Mouse (Mus musculus) ES-CJ7 (cell line): Measurements from ENCODE around the gene Hcn1.

Source experiments
- DNase-seq: peaks from one replicate; pipeline ENCODE4 v3.0.0; 2011; ENCODE audit warnings: low read depth, low spot score

Hcn1 gene

DNA sequence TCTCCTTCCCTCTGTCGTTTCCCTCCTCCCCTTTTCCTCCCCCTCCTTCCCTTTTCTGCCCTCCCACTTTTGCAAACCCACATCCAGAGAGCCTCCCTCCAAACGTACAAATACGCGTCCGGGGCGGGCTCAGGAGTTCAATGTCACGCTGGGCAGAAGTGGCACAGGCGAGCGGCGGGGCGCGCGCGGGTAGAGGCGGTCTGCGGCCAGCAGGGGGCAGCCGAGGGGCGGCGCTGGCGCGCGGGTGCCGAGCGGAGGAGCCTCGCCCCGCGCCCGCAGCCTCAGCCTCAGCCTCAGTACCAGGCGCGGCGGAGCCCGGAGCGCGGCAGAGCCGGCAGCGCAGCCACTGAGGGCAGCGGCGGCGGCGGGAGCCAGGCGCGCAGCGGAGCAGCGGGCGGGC is at the start of gene Hcn1:
TSS of gene Hcn1 (plus strand) at position 140 of the 400 bp plus-strand sequence.
- peak; percentile 74 for DNase-seq

DNA sequence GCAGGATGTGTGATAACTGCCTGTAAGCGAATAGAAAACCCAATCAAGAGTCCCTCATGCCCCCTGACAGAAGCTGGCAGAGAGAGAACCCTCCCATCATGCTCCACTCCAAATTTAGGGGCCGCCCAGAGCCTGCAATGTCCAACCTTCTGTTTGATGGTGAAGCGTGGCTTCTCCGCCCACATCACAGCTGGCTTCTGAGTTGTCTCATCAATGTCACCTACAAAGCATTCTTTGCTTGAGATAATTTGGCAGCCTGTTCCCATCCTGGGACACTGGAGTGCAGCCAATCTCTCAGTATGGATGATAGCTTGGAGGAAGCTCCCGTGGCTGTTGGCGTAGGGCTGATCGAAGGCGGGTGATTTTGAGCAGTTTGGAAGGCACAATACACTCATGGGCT is 34.9 kb upstream of the Hcn1 start:
- no peak for DNase-seq

DNA sequence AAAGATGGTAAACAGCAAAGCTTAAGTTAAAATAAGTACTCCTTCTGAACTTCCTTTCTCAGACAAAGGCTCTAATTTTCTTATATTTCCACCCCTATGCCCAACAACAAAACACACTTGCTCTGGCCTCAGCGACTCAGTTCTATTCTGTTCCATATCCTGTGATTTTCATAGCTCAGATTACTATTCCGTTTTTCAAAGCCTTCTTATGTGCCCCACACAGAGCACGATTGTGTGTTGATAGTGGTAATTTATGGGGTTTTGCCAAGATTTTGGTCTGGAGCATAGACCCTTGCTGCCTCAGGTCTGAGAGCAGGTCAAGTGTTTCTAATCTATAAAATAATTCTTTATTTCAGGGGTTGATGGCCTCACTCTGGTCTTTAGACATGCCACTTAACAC is 30.4 kb upstream of the Hcn1 start:
- no peak for DNase-seq

DNA sequence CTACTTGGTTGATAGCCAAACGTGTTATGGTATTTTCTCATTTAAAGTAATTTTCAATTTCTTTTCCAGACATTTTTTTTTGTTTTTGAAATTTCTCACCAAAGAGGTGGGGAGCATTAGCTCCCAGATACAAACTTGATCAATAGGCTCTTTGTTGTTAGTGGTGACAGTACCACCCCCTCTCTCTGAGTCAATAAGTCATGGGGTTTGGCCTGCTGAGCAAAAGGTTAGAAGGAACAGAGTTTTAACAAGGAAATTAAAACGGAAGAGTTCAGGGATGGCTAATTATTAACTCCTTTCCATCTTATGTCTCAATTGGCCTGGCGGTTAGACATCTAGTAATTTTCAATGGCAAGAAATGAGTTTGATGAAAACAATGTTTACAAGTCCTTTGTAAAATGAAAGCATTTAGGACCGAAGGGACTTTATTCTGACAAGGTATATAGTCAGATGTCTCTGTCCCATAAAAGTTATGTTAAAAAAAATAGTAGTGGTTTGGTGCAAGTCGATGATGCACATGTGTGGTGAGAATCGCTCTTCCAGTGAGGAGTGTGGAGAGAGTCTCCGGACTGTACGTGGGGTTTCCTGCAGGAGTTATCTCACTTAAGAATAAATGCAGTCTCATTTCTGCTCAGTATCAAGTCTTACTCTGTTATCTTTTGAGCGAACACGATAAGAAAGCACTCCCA is 7.5 kb upstream of the Hcn1 start:
- DNase-seq = no peak

DNA sequence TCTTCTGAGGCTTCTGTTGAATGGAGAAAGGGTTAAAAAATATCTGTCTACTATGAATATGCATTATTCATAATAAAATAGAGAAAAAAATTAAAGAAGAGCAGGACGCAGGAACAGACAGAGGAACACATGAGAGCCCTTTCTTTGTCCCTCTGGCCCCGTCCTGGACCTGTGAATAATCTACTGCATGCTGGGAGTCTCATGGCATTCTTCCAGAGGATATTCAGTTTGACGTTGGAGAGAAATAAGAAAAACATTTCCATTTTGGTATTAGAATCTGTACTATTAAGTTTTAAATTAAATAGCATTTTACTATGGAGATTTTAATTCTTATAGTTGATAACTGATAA is 7.0 kb upstream of the Hcn1 start:
- no peak for DNase-seq

DNA sequence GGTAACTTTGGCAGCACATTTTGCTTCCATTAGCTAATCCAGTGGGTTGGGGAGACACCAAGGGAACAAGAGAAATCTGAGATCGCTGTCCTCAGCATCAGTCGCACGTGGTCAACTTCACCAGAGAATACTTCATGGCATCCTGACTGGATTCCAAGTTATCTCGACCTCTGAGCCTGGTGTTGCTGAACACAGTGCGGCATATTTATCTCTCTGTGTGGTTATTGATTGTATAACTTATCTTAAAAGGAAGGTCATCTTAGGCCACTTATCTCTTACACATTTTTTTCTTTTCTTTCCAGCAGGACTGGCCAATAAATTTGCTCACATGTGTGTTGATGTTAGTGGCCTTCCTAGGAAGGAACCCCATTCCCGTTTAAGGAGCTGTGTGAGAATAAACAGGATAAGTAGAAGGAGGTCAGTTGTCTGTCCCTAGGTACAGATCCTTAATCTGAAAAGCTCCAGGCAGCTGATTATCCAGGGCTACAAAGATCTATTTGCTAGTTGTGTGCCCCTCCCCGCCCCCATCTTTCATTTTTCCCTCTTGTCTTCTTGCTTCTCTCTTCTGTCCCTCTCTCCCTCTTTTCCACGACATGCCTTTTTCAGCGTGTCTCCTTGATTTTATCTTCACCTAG is 672 bp upstream of the Hcn1 start:
- no peak for DNase-seq

DNA sequence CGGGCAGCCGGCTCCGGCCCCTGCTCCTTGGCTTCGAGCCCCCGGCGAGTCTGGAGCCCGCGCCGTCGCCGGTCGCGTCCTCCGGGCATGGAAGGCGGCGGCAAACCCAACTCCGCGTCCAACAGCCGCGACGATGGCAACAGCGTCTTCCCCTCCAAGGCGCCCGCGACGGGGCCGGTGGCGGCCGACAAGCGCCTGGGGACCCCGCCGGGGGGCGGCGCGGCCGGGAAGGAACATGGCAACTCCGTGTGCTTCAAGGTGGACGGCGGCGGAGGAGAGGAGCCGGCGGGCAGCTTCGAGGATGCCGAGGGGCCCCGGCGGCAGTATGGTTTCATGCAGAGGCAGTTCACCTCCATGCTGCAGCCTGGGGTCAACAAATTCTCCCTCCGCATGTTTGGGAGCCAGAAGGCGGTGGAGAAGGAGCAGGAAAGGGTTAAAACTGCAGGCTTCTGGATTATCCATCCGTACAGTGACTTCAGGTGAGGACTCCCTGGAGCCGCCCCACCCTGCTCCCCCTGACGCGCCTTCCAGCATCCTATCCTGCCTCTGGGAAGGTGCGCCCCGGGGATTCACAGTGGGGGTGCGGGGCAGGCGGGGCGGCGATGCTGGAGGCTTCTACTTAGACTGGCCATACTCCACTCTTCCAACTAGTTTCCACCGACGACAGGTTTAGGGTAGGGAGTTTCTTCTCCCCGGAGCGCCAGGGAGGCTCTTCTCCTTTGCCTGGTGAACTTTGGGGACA is 668 bp downstream of the Hcn1 start:
- DNase-seq = peak; percentile 19

DNA sequence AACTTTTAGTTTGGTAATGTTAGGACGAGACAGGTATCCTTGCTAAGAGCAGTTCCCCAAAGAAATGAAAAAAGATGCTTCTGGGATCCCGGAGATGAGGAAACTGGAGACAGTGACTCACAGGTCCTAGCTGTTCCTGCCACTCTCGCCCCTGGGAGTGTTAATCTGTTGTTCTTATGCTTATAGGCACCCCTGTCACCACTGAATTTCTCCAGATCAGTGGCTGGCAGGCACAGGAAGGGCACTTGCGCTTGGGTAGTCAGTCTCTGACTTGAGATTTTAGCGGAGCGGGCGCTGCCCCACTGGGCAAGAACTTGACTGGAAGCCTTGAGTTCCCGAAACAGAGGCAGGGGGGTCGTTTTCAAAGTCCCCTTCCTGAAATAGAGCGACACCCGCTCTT is 1.3 kb downstream of the Hcn1 start:
- DNase-seq = no peak

DNA sequence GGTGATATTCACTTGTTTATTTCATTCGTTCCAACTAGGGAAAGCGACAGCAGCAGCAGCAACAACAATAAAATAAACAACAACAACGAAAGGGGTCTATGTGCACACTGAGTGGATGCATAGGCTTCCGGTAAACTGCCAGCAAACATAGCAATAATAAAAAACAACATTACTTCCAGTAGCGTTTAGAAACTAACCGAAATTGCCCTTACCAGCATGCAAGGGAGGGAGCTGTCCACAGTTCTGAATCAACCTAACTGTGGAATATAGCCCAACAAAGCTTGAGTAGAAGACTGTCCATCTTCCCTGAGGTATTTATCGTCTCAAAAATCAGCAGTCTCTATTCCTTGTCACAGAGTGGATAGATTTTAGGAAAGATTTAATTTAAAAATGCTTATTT is 2.0 kb downstream of the Hcn1 start:
- peak; percentile 52 for DNase-seq

DNA sequence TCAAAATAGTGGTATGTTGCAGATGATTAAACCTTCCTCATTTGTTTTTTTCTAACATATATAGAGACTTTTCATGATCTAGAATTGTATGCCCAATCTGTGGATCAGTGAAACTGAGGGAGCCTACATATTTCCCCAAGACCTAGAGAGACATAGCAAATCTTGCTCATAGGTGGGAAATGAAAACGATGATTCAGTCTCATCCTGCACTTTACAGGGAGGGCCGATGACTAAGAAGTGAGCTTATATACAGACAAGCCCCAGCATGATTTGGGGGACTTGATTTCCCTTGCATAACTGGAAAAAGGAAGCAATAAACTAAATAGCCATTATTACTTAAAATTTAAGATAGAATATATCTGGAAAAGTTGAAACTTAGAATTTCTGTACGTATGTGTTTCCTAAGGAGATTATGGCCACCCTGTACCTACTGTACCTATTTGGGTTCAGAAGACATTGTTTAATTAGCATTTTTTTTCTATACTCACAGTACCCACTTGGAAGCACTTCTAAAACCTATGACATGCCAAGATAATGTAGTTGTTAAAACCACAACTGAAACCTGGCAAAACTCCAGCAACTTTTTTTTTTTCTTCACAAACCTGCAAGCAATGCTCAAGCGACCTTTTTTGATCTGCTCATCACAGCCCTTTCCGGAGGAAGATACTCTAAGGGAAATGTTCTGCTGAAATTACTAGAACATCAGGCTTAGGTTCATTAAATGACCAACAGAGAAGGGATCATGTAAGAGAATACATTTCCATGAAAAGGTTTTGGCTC is 3.0 kb downstream of the Hcn1 start:
- no peak for DNase-seq

DNA sequence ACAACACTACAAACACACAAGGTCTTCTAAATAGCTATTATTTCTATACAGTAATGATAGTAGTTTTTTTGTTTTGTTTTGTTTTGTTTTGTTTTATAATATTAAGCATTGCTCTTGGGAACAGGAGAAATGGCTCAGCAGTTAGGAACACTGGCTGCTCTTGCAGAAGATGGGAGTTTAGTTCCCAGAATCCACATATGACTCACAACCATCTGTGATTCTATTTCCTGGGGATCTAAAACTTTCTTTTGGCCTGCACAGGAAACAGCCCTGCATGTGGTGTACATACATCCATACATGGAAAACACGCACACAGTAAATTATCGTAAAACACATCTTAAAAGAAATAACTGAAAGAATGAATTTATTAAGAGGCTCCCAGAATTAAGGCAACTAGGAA is 9.8 kb downstream of the Hcn1 start:
- no peak for DNase-seq

DNA sequence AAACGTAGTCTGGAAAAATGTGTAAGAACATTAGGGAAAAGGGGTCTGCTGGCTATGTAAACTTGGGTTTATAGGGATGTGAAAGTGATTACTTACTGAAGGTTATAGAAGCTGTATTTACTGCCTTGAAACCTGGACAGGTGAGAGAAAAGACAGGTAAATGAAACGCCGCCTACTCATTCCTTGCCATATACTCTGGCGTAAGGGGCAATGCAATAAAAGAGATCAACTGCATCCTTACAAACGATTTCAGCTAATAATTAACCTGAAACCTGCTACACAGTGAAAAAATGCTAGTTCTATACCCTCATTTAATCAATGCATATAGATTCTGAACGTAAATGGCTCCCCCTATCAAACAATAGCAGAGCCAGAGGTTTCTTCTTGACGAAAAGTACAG is 17.4 kb downstream of the Hcn1 start:
- DNase-seq = no peak

DNA sequence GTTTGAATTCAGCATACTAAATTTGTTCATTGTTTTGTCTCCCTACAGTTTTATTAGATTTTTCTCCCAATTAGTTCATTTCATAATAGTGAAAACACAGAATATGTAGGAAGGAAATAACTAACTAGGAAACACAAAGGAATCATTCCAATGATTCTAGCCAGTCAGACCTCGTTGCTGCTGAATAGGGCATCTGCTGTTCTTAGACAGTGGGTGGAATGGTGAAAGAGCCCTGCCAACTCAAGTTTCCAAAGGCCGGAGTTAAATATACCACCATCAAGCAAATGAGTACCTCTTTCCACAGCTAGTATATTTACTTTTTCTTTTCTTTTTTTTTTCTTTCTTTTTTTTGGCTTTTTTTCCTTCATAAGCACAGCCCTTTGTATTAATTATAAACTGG is 55.4 kb downstream of the Hcn1 start:
- no peak for DNase-seq

DNA sequence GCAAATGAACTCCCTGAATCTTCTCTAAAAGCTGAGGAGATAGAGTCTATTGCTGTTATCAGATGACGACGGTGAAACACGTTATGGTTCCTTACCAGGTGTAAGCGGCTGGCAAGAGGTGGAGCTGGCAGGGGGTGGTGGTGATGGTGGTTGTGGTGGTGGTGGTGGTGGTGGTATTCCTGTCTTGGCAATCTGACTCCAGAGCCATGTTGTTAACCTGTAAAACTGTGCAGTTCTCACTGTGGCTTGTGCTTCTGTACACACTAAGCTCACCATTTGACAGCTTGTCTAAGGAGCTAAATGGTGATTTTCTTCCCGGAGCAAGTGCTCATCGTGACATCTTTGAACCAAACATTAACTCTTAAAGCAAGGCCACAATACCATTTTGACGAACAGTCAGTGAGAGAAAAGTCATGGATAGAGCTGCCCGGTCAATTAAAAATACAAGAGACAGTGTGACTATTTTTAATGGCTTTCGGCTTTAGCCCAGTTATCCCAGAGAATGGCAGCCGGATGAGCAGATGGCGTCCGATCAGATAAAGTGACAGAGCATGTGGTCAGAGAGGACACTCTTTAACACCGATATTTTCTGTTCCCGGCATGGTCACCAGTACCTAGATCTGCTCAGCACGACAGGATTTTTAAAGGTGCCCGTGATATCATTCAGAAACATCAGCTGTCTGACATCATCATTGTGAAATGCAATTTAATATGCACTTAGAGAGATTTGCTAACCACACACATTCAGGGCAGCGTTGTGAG is 56.5 kb downstream of the Hcn1 start:
- no peak for DNase-seq

DNA sequence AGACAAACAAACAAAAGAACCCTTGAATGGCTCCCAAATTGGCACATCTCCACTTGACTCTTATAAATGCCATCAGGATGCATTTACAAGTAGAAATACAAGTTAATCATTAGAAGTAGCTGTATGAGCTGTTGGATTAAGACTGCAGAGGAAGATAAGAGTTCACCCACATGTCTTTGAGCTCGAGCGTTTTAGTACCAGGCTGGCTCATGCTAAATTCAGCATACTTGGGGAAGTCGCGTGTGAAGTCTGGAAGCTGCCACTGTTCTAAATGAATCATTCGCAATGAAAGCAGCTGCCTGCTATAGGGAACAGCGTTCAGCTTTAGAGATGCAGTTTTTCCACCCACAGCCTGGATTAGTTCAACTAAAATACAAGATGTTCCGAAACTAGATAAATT is 57.4 kb downstream of the Hcn1 start:
- DNase-seq = no peak

DNA sequence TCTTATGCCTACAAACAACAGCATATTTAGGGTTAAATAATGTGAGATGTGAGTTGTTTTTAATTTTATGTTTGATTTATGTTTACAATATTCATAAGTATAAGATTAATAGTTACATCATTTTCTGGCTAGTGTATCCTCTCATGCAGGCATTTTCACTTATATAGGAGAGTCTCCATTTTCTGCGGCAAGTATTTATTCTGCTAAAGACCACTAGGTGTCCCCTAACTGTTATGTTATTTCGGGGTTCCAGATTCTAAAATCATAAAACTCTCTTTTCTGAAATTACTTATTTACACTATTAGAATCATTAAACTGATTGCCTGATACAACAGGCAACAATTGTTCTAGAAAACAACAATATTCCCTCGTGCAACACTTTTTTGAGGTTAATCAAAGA is 60.5 kb downstream of the Hcn1 start:
- DNase-seq = no peak

DNA sequence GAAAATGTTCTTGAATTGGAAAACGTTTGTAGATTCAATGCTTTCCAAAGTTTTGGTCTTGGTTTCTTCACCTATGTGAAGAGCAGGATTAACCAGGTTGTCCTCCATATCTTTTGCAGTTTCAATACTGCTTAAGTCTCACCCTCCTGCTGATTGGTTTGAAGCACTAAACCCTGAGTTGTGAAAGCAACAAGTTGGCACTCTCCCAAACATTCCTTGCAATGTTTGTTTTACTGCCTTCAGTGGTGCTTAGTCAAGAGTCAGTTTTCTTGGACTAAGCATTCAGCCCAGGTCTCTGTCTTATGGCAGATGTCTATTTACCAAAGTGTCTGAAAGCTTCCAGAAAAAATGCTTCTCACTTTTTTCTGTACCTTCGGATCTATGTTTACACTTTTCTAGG is 67.2 kb downstream of the Hcn1 start:
- no peak for DNase-seq

DNA sequence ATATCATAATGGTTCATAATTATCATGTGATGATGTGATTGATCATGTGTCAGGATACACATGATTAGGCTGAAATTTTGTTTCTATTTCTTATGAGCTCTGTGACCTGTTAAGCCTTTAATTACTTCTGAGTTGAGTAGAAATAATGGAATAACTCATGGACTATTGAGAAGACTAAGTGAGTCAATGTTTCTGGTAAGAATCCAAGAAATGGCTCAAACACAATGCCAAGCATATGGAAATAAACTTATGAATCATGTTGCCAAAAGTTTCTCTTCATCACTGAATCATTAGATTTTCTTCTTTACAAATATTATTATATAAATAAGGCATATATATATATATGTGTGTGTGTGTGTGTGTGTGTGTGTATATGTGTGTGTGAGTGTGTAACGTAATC is 69.7 kb downstream of the Hcn1 start:
- no peak for DNase-seq

DNA sequence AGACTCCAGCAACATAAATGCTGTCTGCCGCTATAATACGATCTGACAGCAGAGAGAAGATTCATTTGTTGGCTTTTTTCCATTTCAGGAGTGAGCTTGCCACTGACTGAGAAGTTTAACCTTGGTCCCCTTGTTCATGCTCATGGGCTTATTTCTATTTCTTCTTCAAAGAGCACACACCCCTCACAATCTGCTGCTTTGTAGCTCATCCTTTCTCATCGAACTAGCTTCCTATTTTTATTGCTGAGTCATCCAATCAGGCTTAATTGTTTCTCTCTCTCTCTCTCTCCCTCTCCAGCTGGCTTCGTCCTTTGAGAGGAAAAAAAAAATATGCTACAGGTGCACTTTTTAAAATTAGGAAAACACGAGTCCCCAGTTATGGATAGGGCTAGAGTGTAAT is 74.3 kb downstream of the Hcn1 start:
- no peak for DNase-seq

DNA sequence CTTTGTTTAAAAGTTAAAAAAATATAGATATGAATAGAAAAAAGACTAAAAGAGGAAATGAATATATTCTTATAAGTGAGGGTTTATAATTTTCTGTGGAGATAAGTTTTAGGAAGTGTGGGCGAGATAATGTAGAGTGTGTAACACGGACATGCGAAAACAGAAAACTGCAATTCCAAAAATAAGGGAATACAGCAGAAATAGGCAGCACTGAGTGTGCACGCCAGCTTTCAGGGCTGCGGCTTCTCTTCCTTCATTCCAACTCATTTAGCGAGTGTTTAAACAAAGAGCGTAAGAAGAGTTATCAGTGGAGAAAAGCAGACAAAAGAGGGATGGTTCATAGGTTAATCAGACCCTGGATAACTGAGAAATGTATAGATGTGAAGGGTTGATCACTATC is 85.5 kb downstream of the Hcn1 start:
- DNase-seq = no peak

DNA sequence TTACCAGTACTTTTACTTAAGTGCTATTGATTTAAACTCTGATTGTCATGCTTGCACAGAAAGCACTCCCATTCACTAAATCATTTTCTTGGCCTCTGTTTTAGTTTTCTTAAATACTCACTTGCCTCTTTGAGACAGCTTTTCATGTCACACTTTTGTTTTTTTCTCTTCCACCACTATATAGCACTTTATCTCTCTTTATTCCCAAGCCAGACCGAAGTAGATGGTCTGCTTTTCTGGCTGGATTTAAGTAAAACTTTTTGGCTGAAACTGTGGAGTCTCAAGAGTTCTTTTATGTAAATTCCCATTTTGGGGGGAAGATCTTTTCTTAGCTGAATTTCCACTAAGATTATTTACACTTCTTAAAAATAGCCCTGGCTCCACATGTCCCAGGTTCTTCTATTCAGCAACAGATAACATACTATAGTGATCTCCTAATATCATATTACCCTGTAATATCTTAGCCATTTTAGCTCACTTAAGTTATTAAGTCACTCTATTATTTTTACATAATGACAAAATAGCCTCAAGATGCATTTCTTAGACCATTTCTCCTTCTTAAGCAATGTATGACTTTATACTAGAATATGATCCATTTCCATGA is 92.7 kb downstream of the Hcn1 start:
- DNase-seq = no peak
